Mouse (Mus musculus) adrenal gland, adult (tissue): Measurements from ENCODE around the gene Bhlha15.
A peak's percentile ranks its signal among the peaks of the same experiment; 100 is the strongest.

Experiments
- DNase-seq, 2 experiments: peaks; one replicate each; pipeline ENCODE4 v3.0.0; 2022 to 2023; ENCODE audit warnings: low spot score in 1 of 2; ENCODE audit not compliant: inconsistent age in 2 of 2

The Bhlha15 gene

DNA sequence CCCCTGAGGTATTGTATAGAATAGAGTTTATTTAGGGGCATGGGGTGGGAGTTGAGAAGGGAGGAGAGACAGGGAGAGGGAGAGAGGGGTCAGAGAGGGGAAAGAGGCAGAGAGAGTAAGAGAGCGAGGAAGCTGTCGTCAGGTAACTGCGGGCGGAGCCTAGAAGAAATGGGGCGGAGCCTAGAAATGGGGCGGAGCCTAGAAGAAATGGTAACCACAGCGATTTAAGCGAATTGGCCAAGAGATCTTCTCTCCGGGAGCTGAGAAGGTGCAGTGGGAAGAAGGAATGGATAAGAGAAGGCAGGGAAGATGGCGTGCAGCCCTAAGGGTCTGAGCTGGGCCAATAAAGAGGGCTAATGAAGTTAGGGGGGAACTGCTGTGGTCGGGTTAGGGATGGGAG, 36.1 kb downstream of the Bhlha15 start:
- no peak for DNase-seq

DNA sequence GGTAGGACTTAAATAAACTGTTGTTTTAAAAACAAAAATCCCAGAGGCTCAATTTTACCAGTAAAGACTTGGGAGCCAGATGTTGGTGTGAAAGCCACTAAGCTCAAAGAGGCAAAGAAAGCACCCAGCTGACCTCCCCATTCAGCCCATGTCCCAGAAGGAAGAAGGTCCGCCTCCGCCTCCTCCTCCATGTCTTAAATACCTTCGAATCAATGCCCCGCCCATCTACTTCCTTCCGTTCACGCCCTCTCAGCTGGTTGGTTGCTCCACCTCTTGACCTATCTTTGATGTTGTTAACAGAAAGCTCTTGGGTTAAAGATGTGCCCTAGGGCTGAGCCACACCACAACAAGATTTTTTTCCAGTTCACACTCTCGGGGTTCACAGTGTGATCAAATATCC, 40.1 kb downstream of the Bhlha15 start:
- no peak for DNase-seq

DNA sequence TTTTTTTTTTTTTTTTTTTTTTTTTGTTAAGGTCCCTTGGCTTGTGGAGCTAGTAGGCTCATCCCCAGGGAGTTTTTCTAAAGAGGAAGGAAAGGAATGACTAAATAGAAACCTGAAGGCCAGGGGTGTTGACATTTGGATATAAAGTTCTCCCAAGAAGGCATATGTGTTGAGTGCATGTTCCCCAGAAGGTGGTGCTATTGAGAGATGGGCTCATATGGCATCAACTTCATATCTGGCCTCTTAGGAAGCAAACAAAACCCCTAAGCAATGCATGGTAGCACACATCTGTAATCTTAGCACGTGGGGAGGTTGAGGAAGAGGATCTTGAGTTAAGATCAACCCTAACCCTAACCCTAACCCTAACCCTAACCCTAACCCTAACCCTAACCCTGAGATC, 41.3 kb downstream of the Bhlha15 start:
- DNase-seq: peak in 1 of 2 experiments; percentile 61

DNA sequence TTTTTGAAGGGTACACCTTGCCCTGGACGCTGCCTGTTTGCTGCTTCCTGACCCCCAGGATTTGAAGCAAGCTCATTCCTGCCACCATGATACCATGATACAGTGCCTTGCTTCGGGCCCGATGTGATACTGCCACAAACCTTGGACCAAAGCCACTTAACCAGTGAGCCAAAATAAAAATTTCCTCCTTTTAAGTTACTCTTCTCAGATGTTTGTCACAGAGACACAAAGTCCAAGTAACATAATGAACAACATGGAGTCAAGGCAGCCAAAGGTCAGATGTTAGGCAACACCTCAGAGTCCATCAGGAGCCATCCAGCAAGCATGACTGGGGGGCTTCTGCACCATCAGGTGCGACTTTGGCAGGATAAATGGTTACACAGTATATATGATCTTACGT, 42.4 kb downstream of the Bhlha15 start:
- no peak for DNase-seq

DNA sequence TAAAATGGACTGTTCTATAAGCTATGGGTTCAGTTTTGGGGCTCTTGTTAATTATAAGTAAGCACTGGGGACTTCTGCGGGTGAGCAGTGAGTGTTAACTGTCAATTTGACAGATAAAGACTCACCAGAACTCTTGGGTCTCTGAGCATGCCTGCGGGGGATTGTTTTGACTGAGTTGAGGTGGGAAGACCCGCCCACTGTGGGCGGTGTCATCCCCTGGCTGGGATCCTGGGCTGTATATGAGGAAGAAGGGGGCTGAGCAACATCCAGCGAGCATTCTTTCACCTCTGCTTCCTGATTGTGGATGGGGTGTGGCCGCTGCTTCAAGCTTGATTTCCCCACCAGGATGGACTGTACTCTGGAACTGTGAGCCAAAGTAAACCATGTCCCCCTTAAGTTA, 44.1 kb downstream of the Bhlha15 start:
- DNase-seq: no peak

DNA sequence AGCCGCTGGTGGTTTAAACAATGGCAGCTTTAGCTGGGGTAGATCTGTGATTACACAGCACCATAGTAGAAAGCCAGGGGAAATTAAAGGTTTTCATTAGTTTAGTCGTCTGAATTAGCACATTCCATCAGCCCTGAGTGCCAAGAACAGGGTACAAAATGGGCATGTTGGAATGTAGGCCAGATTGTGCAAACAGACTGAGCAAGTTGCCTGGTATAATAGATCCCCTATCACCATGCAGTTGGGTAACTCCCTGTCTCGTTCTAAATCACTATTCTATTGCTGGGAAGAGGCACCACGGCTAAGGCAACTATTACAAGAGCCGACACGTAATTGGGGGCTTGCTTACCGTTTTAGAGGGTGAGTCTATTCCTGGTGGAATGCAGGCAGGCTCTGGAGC, 44.6 kb downstream of the Bhlha15 start:
- DNase-seq: peak in 1 of 2 experiments; percentile 65

DNA sequence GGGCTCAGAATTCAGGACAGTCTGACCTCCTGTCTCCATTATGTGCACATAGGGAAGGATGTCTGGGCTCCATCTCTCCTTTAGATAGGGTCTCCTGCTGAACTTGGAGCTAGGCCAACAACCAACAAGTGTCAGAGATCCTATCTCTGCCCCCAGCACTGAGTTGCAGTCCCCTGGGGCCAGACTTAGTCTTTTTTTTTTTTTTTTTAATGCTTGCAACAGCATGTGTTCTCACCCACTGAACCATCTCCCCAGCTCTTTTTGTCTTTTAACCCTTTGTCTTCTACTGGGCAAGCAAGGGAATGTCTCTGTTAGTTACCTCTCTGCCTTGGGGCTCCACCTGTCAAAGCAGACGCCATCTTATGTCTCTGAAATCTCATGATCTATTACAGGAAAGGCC, 48.9 kb downstream of the Bhlha15 start:
- DNase-seq: no peak
